Mouse (Mus musculus): Measurements from ENCODE around the gene Telo2. TPM values are rescaled to one million over a fixed set of nuclear protein-coding genes. Genes with fewer than 3 reads are reported as not detected.
"Not testable (repeated sequence)": the region's sequence is repeated elsewhere in the genome, so short reads cannot be mapped to it uniquely, and the experiment has no call there.

The Telo2 gene
- 54.0 and 55.5 TPM in 2 replicates for polyA plus RNA-seq (2016; fragmentation: Nextera tagmentation; extraction: Ambion mirVana)

GRCm38 (mm10) chr17:25115664-25116432 lies at the start of gene Telo2:
Telo2 (minus strand) TSS chr17:25115967.
- DNase-seq (ENCODE audit: low spot score) = peak; percentile 92
- peak within 1 kb of the TSS; percentile 68 for H3K4me3 ChIP-seq
- no peaks in the 10 kb centered on the region for H3K9me3 ChIP-seq
- no peaks in the 10 kb centered on the region for H3K27me3 ChIP-seq (replicated peaks; ENCODE audit: low read depth, poor library complexity, severe bottlenecking)
- H3K36me3 ChIP-seq (replicated peaks) = peaks cover 35% of the 10 kb centered on the region
- 5% methylated on average over 40 of the region's 40 CpGs for WGBS
- H3K27ac ChIP-seq (replicated peaks) = peak within 1 kb of the TSS; percentile 96
- peaks cover 29% of the 10 kb centered on the region for H3K4me1 ChIP-seq

- Histone ChIP-seq H3K4me1 (no peaks in the 10 kb centered on the region), H3K27me3 (replicated peaks; ENCODE audit: low read depth, poor library complexity, severe bottlenecking) (no peaks in the 10 kb centered on the region), H3K36me3 (replicated peaks) (peaks cover 25% of the 10 kb centered on the region), H3K4me3 (no peak overlapping the region), H3K9me3 (no peaks in the 10 kb centered on the region), H3K27ac (replicated peaks) (no peak overlapping the region)
- 86% methylated on average over 3 of the region's 3 CpGs for WGBS
- no peak for DNase-seq (ENCODE audit: low spot score)
Observed at GRCm38 (mm10) chr17:25164770-25165169, 49.0 kb upstream of the Telo2 start.

- no peak overlapping the region for H3K4me3 ChIP-seq
- no peak overlapping the region for H3K27ac ChIP-seq (replicated peaks)
- WGBS = 78% methylated on average over 7 of the region's 7 CpGs
Observed at GRCm38 (mm10) chr17:25163387-25163786, 47.6 kb upstream of the Telo2 start.

GRCm38 (mm10) chr17:25162161-25162560 lies 46.4 kb upstream of the Telo2 start, which contains the start of gene Ccdc154:
Ccdc154 (plus strand) TSS chr17:25162461.
- 83% methylated on average over 1 of the region's 1 CpGs for whole genome bisulfite sequencing
- Histone ChIP-seq H3K4me1 (no peaks in the 10 kb centered on the region), H3K36me3 (replicated peaks) (peaks cover 50% of the 10 kb centered on the region), H3K9me3 (no peaks in the 10 kb centered on the region), H3K4me3 (no peak within 1 kb of the TSS), H3K27me3 (replicated peaks; ENCODE audit: low read depth, poor library complexity, severe bottlenecking) (no peaks in the 10 kb centered on the region), H3K27ac (replicated peaks) (no peak within 1 kb of the TSS)
- DNase-seq (ENCODE audit: low spot score) = no peak

More at GRCm38 (mm10) chr17:25163387-25163786, 47.6 kb upstream of the Telo2 start:
- Histone ChIP-seq H3K4me1 (no peaks in the 10 kb centered on the region), H3K36me3 (replicated peaks) (peaks cover 38% of the 10 kb centered on the region), H3K27me3 (replicated peaks; ENCODE audit: low read depth, poor library complexity, severe bottlenecking) (no peaks in the 10 kb centered on the region), H3K9me3 (no peaks in the 10 kb centered on the region)
- no peak for DNase-seq (ENCODE audit: low spot score)

GRCm38 (mm10) chr17:25139960-25140359 lies 24.2 kb upstream of the Telo2 start:
- Histone ChIP-seq H3K9me3 (no peaks in the 10 kb centered on the region), H3K36me3 (replicated peaks) (peaks cover 37% of the 10 kb centered on the region), H3K27me3 (replicated peaks; ENCODE audit: low read depth, poor library complexity, severe bottlenecking) (no peaks in the 10 kb centered on the region), H3K4me3 (no peak overlapping the region), H3K27ac (replicated peaks) (no peak overlapping the region), H3K4me1 (no peaks in the 10 kb centered on the region)
- DNase-seq (ENCODE audit: low spot score) = peak; percentile 16
- 76% methylated on average over 4 of the region's 4 CpGs for WGBS

- H3K36me3 ChIP-seq (replicated peaks) = peaks cover 27% of the 10 kb centered on the region
- no peak overlapping the region for H3K27ac ChIP-seq (replicated peaks)
- H3K27me3 ChIP-seq (replicated peaks; ENCODE audit: low read depth, poor library complexity, severe bottlenecking) = no peaks in the 10 kb centered on the region
- H3K4me1 ChIP-seq = peaks cover 10% of the 10 kb centered on the region
- no peak overlapping the region for H3K4me3 ChIP-seq
- DNase-seq (ENCODE audit: low spot score) = no peak
- 96% methylated on average over 1 of the region's 1 CpGs for WGBS
- no peaks in the 10 kb centered on the region for H3K9me3 ChIP-seq
Observed at GRCm38 (mm10) chr17:25138803-25139202, 23.0 kb upstream of the Telo2 start.

GRCm38 (mm10) chr17:25135622-25136021 lies 19.9 kb upstream of the Telo2 start:
- H3K4me1 ChIP-seq = peaks cover 16% of the 10 kb centered on the region
- no peak for DNase-seq (ENCODE audit: low spot score)
- 89% methylated on average over 6 of the region's 6 CpGs for WGBS
- no peak overlapping the region for H3K27ac ChIP-seq (replicated peaks)
- no peaks in the 10 kb centered on the region for H3K27me3 ChIP-seq (replicated peaks; ENCODE audit: low read depth, poor library complexity, severe bottlenecking)
- no peaks in the 10 kb centered on the region for H3K9me3 ChIP-seq
- H3K4me3 ChIP-seq = no peak overlapping the region
- H3K36me3 ChIP-seq (replicated peaks) = peaks cover 11% of the 10 kb centered on the region

- Histone ChIP-seq H3K27ac (replicated peaks) (peak within 1 kb of the TSS; percentile 81), H3K4me1 (peaks cover 16% of the 10 kb centered on the region), H3K9me3 (no peaks in the 10 kb centered on the region), H3K36me3 (replicated peaks) (peaks cover 8% of the 10 kb centered on the region; the same call in 1 of the 2 replicates), H3K27me3 (replicated peaks; ENCODE audit: low read depth, poor library complexity, severe bottlenecking) (no peaks in the 10 kb centered on the region), H3K4me3 (peak within 1 kb of the TSS; percentile 96)
- peak; percentile 94 for DNase-seq (ENCODE audit: low spot score)
- under 1% methylated on average over 40 of the region's 40 CpGs for WGBS
Observed at GRCm38 (mm10) chr17:25133275-25133698, 17.5 kb upstream of the Telo2 start, which contains the start of gene Clcn7. Clcn7 (plus strand) TSS chr17:25133391.

- Histone ChIP-seq H3K4me3 (no peak overlapping the region), H3K27ac (replicated peaks) (no peak overlapping the region), H3K9me3 (no peaks in the 10 kb centered on the region), H3K27me3 (replicated peaks; ENCODE audit: low read depth, poor library complexity, severe bottlenecking) (no peaks in the 10 kb centered on the region), H3K36me3 (replicated peaks) (no peaks in the 10 kb centered on the region), H3K4me1 (peaks cover 16% of the 10 kb centered on the region)
- no peak for DNase-seq (ENCODE audit: low spot score)
- 95% methylated on average over 1 of the region's 1 CpGs for WGBS
Observed at GRCm38 (mm10) chr17:25130060-25130459, 14.3 kb upstream of the Telo2 start.

GRCm38 (mm10) chr17:25127681-25128080 lies 11.9 kb upstream of the Telo2 start:
- Histone ChIP-seq H3K9me3 (no peaks in the 10 kb centered on the region), H3K4me1 (no peaks in the 10 kb centered on the region), H3K4me3 (no peak overlapping the region), H3K36me3 (replicated peaks) (no peaks in the 10 kb centered on the region), H3K27ac (replicated peaks) (no peak overlapping the region), H3K27me3 (replicated peaks; ENCODE audit: low read depth, poor library complexity, severe bottlenecking) (no peaks in the 10 kb centered on the region)
- 79% methylated on average over 9 of the region's 9 CpGs for WGBS
- DNase-seq (ENCODE audit: low spot score) = no peak

- H3K4me1 ChIP-seq = no peaks in the 10 kb centered on the region
- no peak overlapping the region for H3K4me3 ChIP-seq
- no peak overlapping the region for H3K27ac ChIP-seq (replicated peaks)
- no peaks in the 10 kb centered on the region for H3K27me3 ChIP-seq (replicated peaks; ENCODE audit: low read depth, poor library complexity, severe bottlenecking)
- WGBS = 67% methylated on average over 8 of the region's 8 CpGs
- H3K36me3 ChIP-seq (replicated peaks) = no peaks in the 10 kb centered on the region
- H3K9me3 ChIP-seq = no peaks in the 10 kb centered on the region
- no peak for DNase-seq (ENCODE audit: low spot score)
Observed at GRCm38 (mm10) chr17:25127079-25127478, 11.3 kb upstream of the Telo2 start.

- not testable (repeated sequence) for DNase-seq (ENCODE audit: low spot score)
- 75% methylated on average over 3 of the region's 3 CpGs for WGBS
Observed at GRCm38 (mm10) chr17:25125442-25126060, 9.8 kb upstream of the Telo2 start.

GRCm38 (mm10) chr17:25123979-25124378 lies 8.2 kb upstream of the Telo2 start:
- no peak overlapping the region for H3K27ac ChIP-seq (replicated peaks)
- no peaks in the 10 kb centered on the region for H3K9me3 ChIP-seq
- WGBS = 28% methylated on average over 7 of the region's 7 CpGs
- H3K4me3 ChIP-seq = no peak overlapping the region
- DNase-seq (ENCODE audit: low spot score) = peak; percentile 29
- no peaks in the 10 kb centered on the region for H3K36me3 ChIP-seq (replicated peaks)
- no peaks in the 10 kb centered on the region for H3K27me3 ChIP-seq (replicated peaks; ENCODE audit: low read depth, poor library complexity, severe bottlenecking)
- peaks cover 6% of the 10 kb centered on the region for H3K4me1 ChIP-seq

More at GRCm38 (mm10) chr17:25125442-25126060, 9.8 kb upstream of the Telo2 start:
- not testable (repeated sequence) for H3K9me3 ChIP-seq; H3K27ac ChIP-seq (replicated peaks); H3K36me3 ChIP-seq (replicated peaks); H3K4me1 ChIP-seq; H3K4me3 ChIP-seq; H3K27me3 ChIP-seq (replicated peaks; ENCODE audit: low read depth, poor library complexity, severe bottlenecking)

All from embryonic facial prominence, embryonic 10.5 days (tissue).